Mouse (Mus musculus) forebrain, embryonic 12.5 days (tissue): ENCODE measurements around the gene Snap47. TPM values are rescaled to one million over a fixed set of nuclear protein-coding genes. Genes with fewer than 3 reads are reported as not detected.

Source experiments
- ATAC-seq: fragments of 200-750 bp; cut with Nextera tagmentation; 2 replicates; pipeline ENCODE4 v1.8.0; 2017; ENCODE audit warnings: moderate TSS enrichment; ENCODE audit not compliant: low FRiP score
- H3K27ac ChIP-seq: fragments of 300-500 bp; sonication (generic); 2 replicates; pipeline ENCODE4 v1.5.1; 2016; ENCODE audit warnings: mild to moderate bottlenecking
- H3K27me3 ChIP-seq: fragments of 300-500 bp; sonication (generic); 2 replicates; pipeline ENCODE4 v1.6.1; 2016; ENCODE audit warnings: mild to moderate bottlenecking
- H3K36me3 ChIP-seq: fragments of 300-500 bp; sonication (generic); replicated peaks from 2 replicates; pipeline ENCODE4 v1.6.1; 2016; ENCODE audit warnings: mild to moderate bottlenecking
- H3K4me1 ChIP-seq: fragments of 300-500 bp; sonication (generic); 2 replicates; pipeline ENCODE4 v1.6.1; 2016
- H3K4me2 ChIP-seq: fragments of 300-500 bp; sonication (generic); 2 replicates; pipeline ENCODE4 v1.6.1; 2016; ENCODE audit warnings: mild to moderate bottlenecking, moderate library complexity
- H3K4me3 ChIP-seq: fragments of 300-500 bp; sonication (generic); replicated peaks from 2 replicates; pipeline ENCODE4 v1.5.1; 2016; ENCODE audit warnings: mild to moderate bottlenecking
- H3K9ac ChIP-seq: fragments of 300-500 bp; sonication (generic); 2 replicates; pipeline ENCODE4 v1.6.1; 2016; ENCODE audit warnings: mild to moderate bottlenecking
- H3K9me3 ChIP-seq: fragments of 300-500 bp; sonication (generic); 2 replicates; pipeline ENCODE4 v1.6.1; 2016
- WGBS: fragments of 180-500 bp; shearing (Covaris S2); methylation state at CpG from one replicate; pipeline ENCODE4 v1.1.7; 2016; 5-methylcytosine and 5-hydroxymethylcytosine counted together
- polyA plus RNA-seq: library from polyadenylated mRNA; unstranded; fragments of >200 nt; fragmentation: Nextera tagmentation; extraction: Ambion mirVana; gene quantifications from 2 replicates; pipeline ENCODE4 v1.2.1, GENCODE M21; 2016

The Snap47 gene
- polyA plus RNA-seq, 1 experiment from 2014 or later = 169 TPM

- 88% methylated on average over 13 of the region's 13 CpGs for WGBS
- H3K36me3 ChIP-seq = peaks cover 42% of the 10 kb centered on the region
Measured at GRCm38 (mm10) chr11:59412999-59413863, 37.8 kb downstream of the Snap47 start.

GRCm38 (mm10) chr11:59412058-59412457 lies 38.9 kb downstream of the Snap47 start:
- WGBS = 65% methylated on average over 6 of the region's 6 CpGs
- H3K4me2 ChIP-seq = no peak overlapping the region
- peaks cover 13% of the 10 kb centered on the region; the same call in 1 of the 2 replicates for H3K4me1 ChIP-seq
- no peaks in the 10 kb centered on the region for H3K27me3 ChIP-seq
- no peak overlapping the region for H3K4me3 ChIP-seq
- H3K36me3 ChIP-seq = peaks cover 49% of the 10 kb centered on the region
- no peaks in the 10 kb centered on the region for H3K9me3 ChIP-seq
- peak overlapping the region; percentile 3; the same call in 1 of the 2 replicates for H3K27ac ChIP-seq
- ATAC-seq = no peak
- no peak overlapping the region for H3K9ac ChIP-seq

More at GRCm38 (mm10) chr11:59412999-59413863, 37.8 kb downstream of the Snap47 start:
- Histone ChIP-seq H3K4me3 (no peak overlapping the region), H3K9me3 (no peaks in the 10 kb centered on the region), H3K27me3 (no peaks in the 10 kb centered on the region), H3K4me2 (no peak overlapping the region), H3K27ac (no peak overlapping the region), H3K4me1 (peaks cover 13% of the 10 kb centered on the region; the same call in 1 of the 2 replicates), H3K9ac (no peak overlapping the region)
- ATAC-seq = no peak

- H3K4me1 ChIP-seq = peaks cover 13% of the 10 kb centered on the region; the same call in 1 of the 2 replicates
- no peaks in the 10 kb centered on the region for H3K27me3 ChIP-seq
- H3K9me3 ChIP-seq = no peaks in the 10 kb centered on the region
- ATAC-seq = no peak
- H3K4me3 ChIP-seq = no peak overlapping the region
- no peak overlapping the region for H3K9ac ChIP-seq
- peaks cover 53% of the 10 kb centered on the region for H3K36me3 ChIP-seq
- no peak overlapping the region for H3K27ac ChIP-seq
- WGBS = 88% methylated on average over 2 of the region's 2 CpGs
- no peak overlapping the region for H3K4me2 ChIP-seq
Measured at GRCm38 (mm10) chr11:59410851-59411250, 40.1 kb downstream of the Snap47 start.

DNA sequence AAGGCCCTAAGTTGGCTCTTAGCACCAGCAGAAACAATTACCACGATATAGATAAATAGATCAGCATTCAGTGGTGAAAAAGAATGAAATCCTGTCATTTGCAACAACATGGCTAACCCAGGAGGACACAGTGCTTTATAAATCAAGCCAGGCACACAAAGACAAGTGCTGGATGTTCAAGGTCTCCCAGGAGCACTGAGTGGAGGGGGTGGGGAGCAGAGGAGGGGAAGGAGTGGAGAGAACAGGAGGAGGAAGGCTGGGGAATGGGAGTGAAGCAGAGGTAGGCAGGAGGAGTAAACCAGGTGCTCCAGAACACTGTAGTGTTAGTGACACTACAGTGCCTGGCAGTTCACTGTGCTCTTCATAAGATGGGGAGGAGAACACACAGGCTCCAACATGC lies 45.2 kb downstream of the Snap47 start:
- no peak for ATAC-seq
- no peak overlapping the region for H3K4me3 ChIP-seq

GRCm38 (mm10) chr11:59400876-59401275 lies 50.1 kb downstream of the Snap47 start:
- H3K9me3 ChIP-seq = no peaks in the 10 kb centered on the region
- H3K27me3 ChIP-seq = no peaks in the 10 kb centered on the region
- peaks cover 14% of the 10 kb centered on the region for H3K36me3 ChIP-seq
- H3K4me1 ChIP-seq = peaks cover 5% of the 10 kb centered on the region; the same call in 1 of the 2 replicates
- WGBS = 82% methylated on average over 2 of the region's 2 CpGs
- H3K27ac ChIP-seq = no peak overlapping the region
- H3K4me2 ChIP-seq = no peak overlapping the region
- no peak for ATAC-seq
- H3K9ac ChIP-seq = no peak overlapping the region
- no peak overlapping the region for H3K4me3 ChIP-seq

More for the DNA sequence above, 45.2 kb downstream of the Snap47 start:
- Histone ChIP-seq H3K9ac (no peak overlapping the region), H3K4me2 (no peak overlapping the region), H3K9me3 (no peaks in the 10 kb centered on the region), H3K36me3 (peaks cover 52% of the 10 kb centered on the region), H3K4me1 (no peaks in the 10 kb centered on the region), H3K27me3 (no peaks in the 10 kb centered on the region), H3K27ac (no peak overlapping the region)
- 78% methylated on average over 1 of the region's 1 CpGs for WGBS

GRCm38 (mm10) chr11:59399830-59400229 lies 51.2 kb downstream of the Snap47 start:
- Histone ChIP-seq H3K27ac (no peak overlapping the region), H3K9me3 (0 out of 2 replicates have a peak, but pooled peaks cover 2% of the 10 kb centered on the region), H3K9ac (no peak overlapping the region), H3K27me3 (no peaks in the 10 kb centered on the region), H3K36me3 (0 out of 2 replicates have a peak, but pooled peaks cover 5% of the 10 kb centered on the region), H3K4me2 (no peak overlapping the region), H3K4me1 (peaks cover 5% of the 10 kb centered on the region; the same call in 1 of the 2 replicates), H3K4me3 (no peak overlapping the region)
- WGBS = 74% methylated on average over 8 of the region's 8 CpGs
- ATAC-seq = no peak

GRCm38 (mm10) chr11:59397536-59398371 lies 53.2 kb downstream of the Snap47 start:
- ATAC-seq = no peak
- no peak overlapping the region for H3K4me2 ChIP-seq
- WGBS = 69% methylated on average over 22 of the region's 22 CpGs
- no peaks in the 10 kb centered on the region for H3K27me3 ChIP-seq
- H3K9me3 ChIP-seq = 0 out of 2 replicates have a peak, but pooled peaks cover 3% of the 10 kb centered on the region
- peaks cover 11% of the 10 kb centered on the region for H3K4me1 ChIP-seq
- 0 out of 2 replicates have a peak, but pooled peaks cover under 1% of the 10 kb centered on the region for H3K36me3 ChIP-seq
- H3K27ac ChIP-seq = no peak overlapping the region
- H3K4me3 ChIP-seq = no peak overlapping the region
- no peak overlapping the region for H3K9ac ChIP-seq

GRCm38 (mm10) chr11:59394451-59394850 lies 56.5 kb downstream of the Snap47 start:
- Histone ChIP-seq H3K27me3 (no peaks in the 10 kb centered on the region), H3K9me3 (0 out of 2 replicates have a peak, but pooled peaks cover 3% of the 10 kb centered on the region), H3K4me3 (no peak overlapping the region), H3K36me3 (no peaks in the 10 kb centered on the region), H3K4me1 (peaks cover 16% of the 10 kb centered on the region), H3K27ac (0 out of 2 replicates have a peak overlapping the region, but pooled peaks have one; percentile 1), H3K9ac (no peak overlapping the region), H3K4me2 (no peak overlapping the region)
- ATAC-seq = no peak
- 90% methylated on average over 5 of the region's 5 CpGs for WGBS

- Histone ChIP-seq H3K27ac (no peak overlapping the region), H3K9me3 (0 out of 2 replicates have a peak, but pooled peaks cover 3% of the 10 kb centered on the region), H3K4me2 (no peak overlapping the region), H3K27me3 (no peaks in the 10 kb centered on the region), H3K36me3 (no peaks in the 10 kb centered on the region), H3K9ac (no peak overlapping the region), H3K4me3 (no peak overlapping the region), H3K4me1 (peaks cover 16% of the 10 kb centered on the region)
- 40% methylated on average over 9 of the region's 9 CpGs for WGBS
- no peak for ATAC-seq
Measured at GRCm38 (mm10) chr11:59393591-59393990, 57.4 kb downstream of the Snap47 start.

- Histone ChIP-seq H3K9ac (no peak overlapping the region), H3K4me3 (no peak overlapping the region), H3K36me3 (no peaks in the 10 kb centered on the region), H3K9me3 (0 out of 2 replicates have a peak, but pooled peaks cover 3% of the 10 kb centered on the region), H3K4me2 (no peak overlapping the region), H3K4me1 (peaks cover 11% of the 10 kb centered on the region), H3K27me3 (no peaks in the 10 kb centered on the region), H3K27ac (no peak overlapping the region)
- WGBS = 73% methylated on average over 6 of the region's 6 CpGs
- no peak for ATAC-seq
Measured at GRCm38 (mm10) chr11:59392300-59392699, 58.7 kb downstream of the Snap47 start.

DNA sequence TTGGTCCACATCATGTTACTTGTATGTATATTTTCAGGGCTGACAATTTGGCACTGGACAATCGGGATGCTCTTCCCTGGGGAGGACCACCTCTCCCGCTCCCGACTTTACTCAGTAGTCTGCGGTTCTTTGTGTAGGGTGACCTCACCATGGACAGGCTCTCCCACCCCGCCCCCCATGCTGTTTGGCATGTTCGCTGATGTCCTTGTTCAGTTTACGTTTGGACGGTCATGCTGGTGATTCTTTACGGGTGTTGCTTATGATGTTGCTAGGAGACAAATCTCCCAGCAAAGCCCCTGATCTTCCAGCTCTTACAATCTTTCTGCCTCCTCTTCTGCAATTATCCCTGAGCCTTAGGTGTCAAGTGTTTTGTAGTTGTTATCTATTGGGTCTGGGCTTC lies 60.5 kb downstream of the Snap47 start:
- H3K9me3 ChIP-seq = 0 out of 2 replicates have a peak, but pooled peaks cover 3% of the 10 kb centered on the region
- peaks cover 11% of the 10 kb centered on the region for H3K4me1 ChIP-seq
- no peak overlapping the region for H3K4me2 ChIP-seq
- no peaks in the 10 kb centered on the region for H3K36me3 ChIP-seq
- no peak overlapping the region for H3K27ac ChIP-seq
- H3K4me3 ChIP-seq = no peak overlapping the region
- no peaks in the 10 kb centered on the region for H3K27me3 ChIP-seq
- H3K9ac ChIP-seq = no peak overlapping the region
- WGBS = 63% methylated on average over 9 of the region's 9 CpGs
- ATAC-seq = no peak

GRCm38 (mm10) chr11:59389617-59390016 lies 61.4 kb downstream of the Snap47 start:
- H3K9ac ChIP-seq = no peak overlapping the region
- H3K4me1 ChIP-seq = peaks cover 18% of the 10 kb centered on the region
- ATAC-seq = no peak
- no peak overlapping the region for H3K27ac ChIP-seq
- no peaks in the 10 kb centered on the region for H3K9me3 ChIP-seq
- H3K27me3 ChIP-seq = no peaks in the 10 kb centered on the region
- H3K36me3 ChIP-seq = no peaks in the 10 kb centered on the region
- WGBS = 68% methylated on average over 4 of the region's 4 CpGs
- no peak overlapping the region for H3K4me2 ChIP-seq
- H3K4me3 ChIP-seq = no peak overlapping the region
